Mouse (Mus musculus) neural tube, embryonic 11.5 days (tissue): Measurements from ENCODE around the gene Abi3bp. TPM values are rescaled to one million over a fixed set of nuclear protein-coding genes. Genes with fewer than 3 reads are reported as not detected.

ENCODE experiments used
- ATAC-seq: fragments of 200-750 bp; cut with Nextera tagmentation; 2 replicates; pipeline ENCODE4 v1.8.0; 2017; ENCODE audit warnings: moderate number of reproducible peaks, mild to moderate bottlenecking, moderate TSS enrichment, moderate library complexity; ENCODE audit not compliant: insufficient read depth, low FRiP score, low TSS enrichment
- DNase-seq: peaks from one replicate; pipeline ENCODE4 v3.0.0-alpha.2; 2015; ENCODE audit warnings: low spot score
- H3K27ac ChIP-seq: fragments of 300-500 bp; sonication (generic); 2 replicates; pipeline ENCODE4 v1.5.1; 2014; ENCODE audit warnings: low read depth, mild to moderate bottlenecking, low read length
- H3K27me3 ChIP-seq: fragments of 300-500 bp; sonication (generic); 2 replicates; pipeline ENCODE4 v1.6.1; 2014; ENCODE audit warnings: mild to moderate bottlenecking, low read length, mixed read lengths; ENCODE audit not compliant: control insufficient read depth, insufficient read depth
- H3K36me3 ChIP-seq: fragments of 300-500 bp; sonication (generic); 2 replicates; pipeline ENCODE4 v1.6.1; 2014; ENCODE audit warnings: mild to moderate bottlenecking, low read length, moderate library complexity, mixed read lengths; ENCODE audit not compliant: control insufficient read depth, insufficient read depth
- H3K4me1 ChIP-seq: fragments of 300-500 bp; sonication (generic); 2 replicates; pipeline ENCODE4 v1.6.1; 2014; ENCODE audit warnings: low read length, mixed read lengths; ENCODE audit not compliant: control insufficient read depth, insufficient read depth
- H3K4me2 ChIP-seq: fragments of 300-500 bp; sonication (generic); 2 replicates; pipeline ENCODE4 v1.6.1; 2014; ENCODE audit warnings: low read depth, mild to moderate bottlenecking, moderate library complexity
- H3K4me3 ChIP-seq: fragments of 300-500 bp; sonication (generic); 2 replicates; pipeline ENCODE4 v1.5.1; 2014; ENCODE audit warnings: low read depth, low read length
- H3K9ac ChIP-seq: fragments of 300-500 bp; sonication (generic); 2 replicates; pipeline ENCODE4 v1.6.1; 2014; ENCODE audit warnings: mild to moderate bottlenecking, low read length
- H3K9me3 ChIP-seq: fragments of 300-500 bp; sonication (generic); 2 replicates; pipeline ENCODE4 v1.6.1; 2016; ENCODE audit warnings: low read length; ENCODE audit not compliant: control insufficient read depth
- WGBS: fragments of 180-500 bp; shearing (Covaris S2); extraction: QIAGEN DNeasy Blood & Tissue Kit; methylation state at CpG from one replicate; pipeline ENCODE4 v1.1.7; 2014; 5-methylcytosine and 5-hydroxymethylcytosine counted together
- polyA plus RNA-seq: library from polyadenylated mRNA; unstranded; fragments of >200 nt; fragmentation: Nextera tagmentation; extraction: Ambion mirVana; gene quantifications from 2 replicates; pipeline ENCODE4 v1.2.1, GENCODE M21; 2014

Abi3bp gene
- polyA plus RNA-seq, 1 experiment from 2014 or later = 1.2 TPM

GRCm38 (mm10) chr16:56717224-56718200, 239.8 kb downstream of the Abi3bp start, which contains the start of gene Tfg:
Gene Tfg, minus strand, starts transcription at chr16:56717450.
- Histone ChIP-seq H3K36me3 (no peaks in the 10 kb centered on the region), H3K9me3 (no peaks in the 10 kb centered on the region), H3K9ac (peak within 1 kb of the TSS; percentile 78), H3K27me3 (no peaks in the 10 kb centered on the region), H3K4me2 (peak within 1 kb of the TSS; percentile 64), H3K4me1 (peaks cover 10% of the 10 kb centered on the region; the same call in 1 of the 2 replicates), H3K27ac (peak within 1 kb of the TSS; percentile 97), H3K4me3 (peak within 1 kb of the TSS; percentile 85)
- WGBS = under 1% methylated on average over 62 of the region's 62 CpGs
- DNase-seq (peak; percentile 100), ATAC-seq (peak; percentile 96)

DNA sequence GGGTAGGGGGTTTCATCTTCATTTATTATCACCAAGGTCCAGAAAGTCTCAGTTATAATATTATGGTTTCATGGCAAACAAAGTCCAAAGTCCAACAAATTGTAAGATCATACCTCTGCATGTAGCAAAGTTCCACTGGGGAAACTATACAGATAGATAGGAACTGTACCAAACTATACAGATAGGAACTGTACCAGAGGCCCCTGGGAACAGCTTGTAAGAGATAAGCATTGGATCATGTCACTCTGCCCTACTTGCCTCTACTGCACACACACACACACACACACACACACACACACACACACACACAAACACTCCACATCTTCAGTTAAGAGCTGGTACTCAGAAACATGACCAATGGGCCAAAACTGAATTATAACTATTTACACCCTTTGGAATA, 241.4 kb downstream of the Abi3bp start:
- no peak overlapping the region for H3K4me2 ChIP-seq
- no peak for ATAC-seq
- H3K4me3 ChIP-seq = no peak overlapping the region
- H3K4me1 ChIP-seq = peaks cover 10% of the 10 kb centered on the region; the same call in 1 of the 2 replicates
- H3K27ac ChIP-seq = no peak overlapping the region
- DNase-seq = no peak
- H3K9me3 ChIP-seq = no peaks in the 10 kb centered on the region
- no peak overlapping the region for H3K9ac ChIP-seq
- no peaks in the 10 kb centered on the region for H3K27me3 ChIP-seq
- H3K36me3 ChIP-seq = no peaks in the 10 kb centered on the region

- ATAC-seq (no peak), DNase-seq (no peak)
- Histone ChIP-seq H3K27me3 (no peaks in the 10 kb centered on the region), H3K4me2 (no peak overlapping the region), H3K36me3 (no peaks in the 10 kb centered on the region), H3K4me1 (no peaks in the 10 kb centered on the region), H3K27ac (no peak overlapping the region), H3K9me3 (no peaks in the 10 kb centered on the region), H3K9ac (no peak overlapping the region), H3K4me3 (no peak overlapping the region)
- whole genome bisulfite sequencing = 71% methylated on average over 4 of the region's 4 CpGs
Observed at GRCm38 (mm10) chr16:56722357-56722756, 244.7 kb downstream of the Abi3bp start.

GRCm38 (mm10) chr16:56724927-56725326, 247.2 kb downstream of the Abi3bp start:
- Histone ChIP-seq H3K4me2 (no peak overlapping the region), H3K27ac (no peak overlapping the region), H3K9me3 (no peaks in the 10 kb centered on the region), H3K9ac (no peak overlapping the region), H3K4me3 (no peak overlapping the region), H3K27me3 (no peaks in the 10 kb centered on the region), H3K4me1 (no peaks in the 10 kb centered on the region), H3K36me3 (no peaks in the 10 kb centered on the region)
- WGBS = 87% methylated on average over 10 of the region's 10 CpGs
- ATAC-seq = no peak
- no peak for DNase-seq

- H3K27ac ChIP-seq = no peak overlapping the region
- ATAC-seq (no peak), DNase-seq (no peak)
- no peaks in the 10 kb centered on the region for H3K4me1 ChIP-seq
- H3K4me2 ChIP-seq = no peak overlapping the region
- no peak overlapping the region for H3K4me3 ChIP-seq
- H3K9me3 ChIP-seq = no peaks in the 10 kb centered on the region
- H3K9ac ChIP-seq = no peak overlapping the region
- H3K27me3 ChIP-seq = no peaks in the 10 kb centered on the region
- H3K36me3 ChIP-seq = no peaks in the 10 kb centered on the region
- WGBS = 25% methylated on average over 1 of the region's 1 CpGs
Observed at GRCm38 (mm10) chr16:56729060-56729459, 251.4 kb downstream of the Abi3bp start.

Other genes with a start within 250 kb of the Abi3bp start
- gene Tfg, start 239.6 kb downstream of the Abi3bp start, polyA plus RNA-seq = 213 and 219 TPM in 2 replicates